Mouse (Mus musculus) lung, postnatal 36 days (tissue): ENCODE data around the gene Gm21731.
"Not testable (repeated sequence)": the region's sequence is repeated elsewhere in the genome, so short reads cannot be mapped to it uniquely, and the experiment has no call there.

Experiments
- DNase-seq: peaks from one replicate; pipeline ENCODE4 v3.0.0; 2022; ENCODE audit warnings: mixed read lengths

The Gm21731 gene

DNA sequence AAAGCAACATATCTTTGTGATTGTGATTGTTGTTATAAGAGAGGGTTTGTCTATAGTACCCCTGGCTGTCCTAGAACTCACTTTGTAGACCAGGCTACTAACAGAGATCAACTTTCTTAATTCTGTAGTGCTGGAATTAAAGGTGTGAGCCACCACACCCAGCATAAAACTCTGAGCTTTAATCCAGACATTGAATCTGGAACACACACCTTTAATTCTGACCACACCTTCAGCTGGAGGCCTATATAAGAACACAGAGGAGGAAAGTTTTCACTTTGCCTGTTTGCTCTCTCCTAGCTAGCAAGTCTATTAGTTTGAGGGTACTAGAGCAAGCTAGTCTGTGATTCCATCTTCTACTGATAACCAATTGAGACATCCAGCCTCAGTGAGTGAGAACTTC, at the start of gene Gm21731:
Gm21731 (plus strand) TSS at position 301 of the 400 bp plus-strand sequence.
- DNase-seq = not testable (repeated sequence)

GRCm38 (mm10) chr13:120196189-120196821, 42.6 kb upstream of the Gm21731 start:
- not testable (repeated sequence) for DNase-seq

- not testable (repeated sequence) for DNase-seq
Observed at GRCm38 (mm10) chr13:120215847-120216246, 23.1 kb upstream of the Gm21731 start, which contains the start of gene Gm21762. Gene Gm21762, minus strand, starts transcription at chr13:120215947.

- DNase-seq = not testable (repeated sequence)
Observed at GRCm38 (mm10) chr13:120220922-120221321, 18.0 kb upstream of the Gm21731 start.

DNA sequence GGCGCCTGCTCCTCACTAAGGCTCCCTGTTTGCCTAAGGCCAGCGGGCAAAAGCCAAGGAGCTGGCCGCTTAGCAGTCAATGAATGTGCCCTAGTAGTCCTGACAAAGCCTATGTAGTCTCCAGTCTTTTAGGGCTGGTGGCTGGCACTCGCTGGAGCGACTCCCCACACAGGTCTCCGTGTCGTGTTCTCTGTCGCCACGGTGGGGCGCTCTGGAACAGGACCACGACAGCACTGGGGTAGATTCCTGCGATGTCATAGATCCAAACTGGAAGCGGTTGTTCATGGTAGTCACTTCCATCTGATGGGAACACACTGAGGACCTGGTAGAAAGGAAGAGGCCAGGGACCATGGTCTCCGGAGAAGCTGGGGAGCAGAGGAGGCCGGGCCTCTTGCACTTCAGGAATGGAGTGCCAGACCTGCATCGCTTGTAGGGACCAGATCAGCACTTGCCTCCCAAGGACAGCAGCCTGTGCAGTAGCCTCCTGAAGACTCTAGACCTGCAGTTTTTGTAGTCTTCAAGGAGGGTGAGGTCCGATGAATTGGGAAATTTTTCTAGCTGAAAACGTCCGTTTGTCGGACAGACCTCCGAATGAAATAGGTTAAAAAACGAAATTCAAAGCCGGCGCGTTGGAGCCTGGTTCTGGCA, 15.8 kb upstream of the Gm21731 start:
- not testable (repeated sequence) for DNase-seq

GRCm38 (mm10) chr13:120231798-120232197, 7.1 kb upstream of the Gm21731 start:
- DNase-seq = not testable (repeated sequence)

- DNase-seq = not testable (repeated sequence)
Observed at GRCm38 (mm10) chr13:120232447-120233049, 6.4 kb upstream of the Gm21731 start.

DNA sequence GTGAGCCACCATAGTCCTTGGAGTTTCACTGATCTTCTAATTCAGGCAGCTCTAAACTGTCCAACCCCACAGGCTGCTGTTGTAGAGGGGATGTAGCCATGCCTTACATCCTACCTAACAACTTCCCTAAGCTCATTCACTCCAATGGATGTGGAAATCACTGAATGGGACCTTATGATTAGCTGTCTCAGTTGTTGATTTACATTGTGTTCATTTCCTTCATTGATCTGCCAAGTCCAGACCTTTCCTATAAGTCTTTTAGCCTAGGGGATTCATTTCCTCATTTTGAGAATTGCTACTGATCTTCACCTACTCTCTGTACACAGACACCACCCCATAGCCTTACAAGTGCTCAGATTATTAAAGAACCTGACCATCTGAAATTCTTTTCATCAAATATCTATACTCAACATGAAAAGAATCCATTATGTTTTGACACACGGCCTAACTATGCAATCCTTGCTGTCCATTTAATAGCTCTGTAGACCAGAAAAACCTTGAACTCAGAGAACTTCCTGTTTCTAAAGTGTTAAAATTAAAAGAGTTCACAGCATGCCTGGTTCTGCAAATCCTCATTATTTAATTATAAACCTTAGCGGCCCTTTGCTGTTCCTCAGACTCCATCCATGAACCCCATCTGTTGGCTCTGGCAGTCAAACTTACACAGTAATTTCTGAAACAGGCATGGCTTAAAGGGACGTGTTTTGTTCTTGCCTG, 12.5 kb downstream of the Gm21731 start:
- not testable (repeated sequence) for DNase-seq

- DNase-seq = not testable (repeated sequence)
Observed at GRCm38 (mm10) chr13:120258817-120259658, 20.1 kb downstream of the Gm21731 start.

GRCm38 (mm10) chr13:120259718-120260117, 20.8 kb downstream of the Gm21731 start:
- DNase-seq = not testable (repeated sequence)

- not testable (repeated sequence) for DNase-seq
Observed at GRCm38 (mm10) chr13:120262870-120263269, 24.0 kb downstream of the Gm21731 start, which contains the start of gene AF067061. Gene AF067061, plus strand, starts transcription at chr13:120263114.

DNA sequence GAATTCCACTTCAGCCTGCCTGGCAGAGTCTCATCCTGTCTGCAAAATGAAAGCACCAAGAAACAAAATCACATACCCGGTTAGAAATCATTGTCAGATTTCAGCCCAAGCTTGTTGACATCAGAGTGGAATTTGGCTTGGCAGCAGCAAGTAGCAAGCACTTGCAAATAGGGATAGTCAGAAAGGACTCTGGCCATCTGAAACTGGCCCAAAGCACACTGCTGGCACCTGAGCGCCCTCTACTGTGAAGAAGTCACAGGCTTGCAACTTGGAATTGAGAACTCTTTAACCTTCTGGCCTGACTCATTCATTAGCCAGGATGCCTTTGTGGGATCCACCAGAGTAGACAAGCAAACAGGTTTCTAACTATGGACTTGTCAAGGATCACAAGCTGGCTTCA, 38.9 kb downstream of the Gm21731 start:
- not testable (repeated sequence) for DNase-seq

DNA sequence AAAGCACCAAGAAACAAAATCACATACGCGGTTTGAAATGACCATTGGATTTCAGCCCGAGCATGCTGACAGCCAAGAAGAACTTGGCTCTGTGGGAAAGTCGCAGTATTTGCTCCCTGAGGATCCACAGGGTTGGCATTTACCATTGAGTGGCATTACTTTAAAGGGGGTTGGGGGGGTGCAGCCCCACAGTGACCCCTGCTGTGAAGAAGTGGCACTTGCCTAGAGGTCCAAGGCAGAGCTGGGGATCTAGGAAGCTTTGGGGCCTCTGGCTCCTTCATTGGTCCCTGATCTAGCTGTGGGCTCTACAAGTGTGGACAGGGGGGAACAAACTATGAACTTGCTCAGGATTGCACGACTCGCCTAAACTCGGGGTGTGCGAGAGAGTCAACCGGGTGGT, 39.9 kb downstream of the Gm21731 start:
- no peak for DNase-seq
